Mouse (Mus musculus) embryo, embryonic 11.5 days (tissue): Measurements from ENCODE around the gene 4930407I10Rik.
A peak's percentile ranks its signal among the peaks of the same experiment; 100 is the strongest.

Experiments
- DNase-seq: peaks from one replicate; pipeline ENCODE4 v3.0.0-alpha.2; 2012; ENCODE audit warnings: low read depth, low spot score

Gene 4930407I10Rik

GRCm38 (mm10) chr15:82052544-82052943, 6.4 kb upstream of the 4930407I10Rik start:
- no peak for DNase-seq

GRCm38 (mm10) chr15:82063909-82064308, 5.0 kb downstream of the 4930407I10Rik start:
- no peak for DNase-seq

DNA sequence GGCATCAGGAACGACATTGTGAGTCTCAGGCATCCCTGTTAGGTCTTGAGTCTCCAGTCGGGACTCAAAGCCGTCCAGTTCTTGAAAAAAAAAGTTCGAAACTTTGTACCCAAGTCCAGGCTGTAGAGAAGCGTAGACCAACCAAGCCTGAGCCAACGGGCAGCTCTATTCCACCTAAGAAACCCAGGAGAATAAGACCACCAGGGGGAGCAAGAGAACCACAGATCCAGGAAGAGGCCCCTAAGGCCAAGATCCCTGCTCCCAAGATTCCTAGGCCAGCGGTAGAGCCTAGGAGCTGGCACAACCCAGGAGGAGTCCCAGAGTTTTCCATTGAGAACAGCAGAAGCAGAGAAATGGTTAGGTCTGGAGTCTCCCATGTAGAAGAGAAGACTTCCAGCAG, 6.6 kb downstream of the 4930407I10Rik start:
- DNase-seq: peak; percentile 78

DNA sequence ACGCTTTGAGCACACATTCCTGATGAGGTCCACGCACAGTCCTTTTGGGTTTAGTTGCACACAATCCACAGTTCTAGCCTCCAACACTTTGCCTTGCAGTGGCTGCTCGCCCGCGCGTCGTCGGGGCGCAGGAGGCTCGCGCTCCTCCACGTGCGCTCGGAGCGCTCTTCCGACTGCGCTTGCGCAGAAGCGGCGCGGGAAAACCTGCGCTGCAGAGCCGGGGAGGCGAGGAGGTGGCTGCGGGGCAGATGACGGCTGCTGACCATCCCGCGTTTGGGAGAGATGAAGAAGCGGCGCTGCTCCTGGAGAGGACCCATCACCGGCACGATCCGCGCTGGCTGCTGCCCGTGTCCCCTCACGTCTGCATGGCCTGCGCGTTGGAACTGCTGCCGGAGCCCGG, 10.9 kb downstream of the 4930407I10Rik start, which contains the start of gene Mei1:
Gene Mei1, plus strand, starts transcription at position 99 of the 400 bp plus-strand sequence.
- no peak for DNase-seq

- no peak for DNase-seq
Observed at GRCm38 (mm10) chr15:82071816-82072469, 13.0 kb downstream of the 4930407I10Rik start.

GRCm38 (mm10) chr15:82073490-82073889, 14.5 kb downstream of the 4930407I10Rik start:
- no peak for DNase-seq

DNA sequence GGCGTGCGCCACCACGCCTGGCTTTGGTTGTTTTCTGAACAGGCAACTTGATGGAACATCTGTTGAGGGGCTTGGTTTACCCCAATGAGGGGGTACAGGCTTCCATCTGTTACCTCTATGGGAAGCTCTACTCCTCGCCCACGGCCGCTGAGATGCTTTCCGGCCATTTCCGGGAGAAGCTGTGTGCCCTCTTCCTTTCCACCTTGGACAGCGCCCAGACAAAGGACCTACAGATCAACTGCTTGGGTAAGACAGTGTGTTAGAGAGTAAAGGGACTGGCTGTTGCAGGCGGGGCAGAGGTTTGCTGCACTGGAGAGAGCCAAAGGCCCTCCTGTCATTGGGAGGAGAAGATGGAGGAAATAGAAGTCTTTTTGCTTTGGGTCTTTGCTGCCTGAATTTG, 20.9 kb downstream of the 4930407I10Rik start:
- no peak for DNase-seq

DNA sequence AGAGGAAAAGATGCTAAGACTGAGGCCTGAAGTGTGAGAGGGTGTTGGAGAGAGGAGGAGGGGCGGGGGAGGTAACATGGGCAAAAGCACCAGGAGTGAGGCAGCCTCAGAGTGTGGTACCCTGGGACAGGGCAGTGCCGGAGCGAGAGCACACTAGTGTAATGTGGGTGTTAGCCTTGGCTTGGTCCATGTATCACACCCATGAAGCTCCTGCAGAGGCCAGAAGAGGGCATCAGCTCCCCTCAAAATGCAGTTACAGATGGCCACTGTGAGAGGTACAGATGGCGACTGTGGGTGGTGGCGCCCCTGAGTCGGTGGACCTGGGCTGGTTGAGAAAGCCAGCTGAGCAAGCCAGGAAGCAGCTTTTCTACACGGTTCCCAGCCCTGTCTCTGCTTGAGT, 22.2 kb downstream of the 4930407I10Rik start:
- no peak for DNase-seq

GRCm38 (mm10) chr15:82085606-82086005, 26.7 kb downstream of the 4930407I10Rik start:
- no peak for DNase-seq

GRCm38 (mm10) chr15:82086131-82086530, 27.2 kb downstream of the 4930407I10Rik start:
- no peak for DNase-seq

DNA sequence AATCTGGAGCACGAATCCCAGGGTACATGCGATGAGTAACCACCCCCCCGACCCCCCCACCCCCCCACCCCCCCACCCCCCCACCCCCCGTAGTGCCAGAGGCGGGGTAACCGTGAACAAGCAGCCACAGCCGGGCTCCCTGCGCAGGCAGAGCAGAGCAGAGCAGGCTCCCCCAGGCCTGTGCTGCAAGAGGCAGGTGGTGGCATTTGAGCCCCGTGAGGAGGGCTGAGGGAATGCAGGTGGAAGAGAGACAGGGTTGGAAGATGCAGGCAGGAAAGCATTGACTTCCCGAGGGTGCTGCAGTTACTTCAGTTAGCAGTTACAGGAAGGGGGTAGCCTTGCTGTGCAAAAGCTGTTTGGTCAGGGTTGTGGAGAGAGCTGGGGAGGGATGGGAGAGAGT, 28.3 kb downstream of the 4930407I10Rik start:
- DNase-seq: no peak

DNA sequence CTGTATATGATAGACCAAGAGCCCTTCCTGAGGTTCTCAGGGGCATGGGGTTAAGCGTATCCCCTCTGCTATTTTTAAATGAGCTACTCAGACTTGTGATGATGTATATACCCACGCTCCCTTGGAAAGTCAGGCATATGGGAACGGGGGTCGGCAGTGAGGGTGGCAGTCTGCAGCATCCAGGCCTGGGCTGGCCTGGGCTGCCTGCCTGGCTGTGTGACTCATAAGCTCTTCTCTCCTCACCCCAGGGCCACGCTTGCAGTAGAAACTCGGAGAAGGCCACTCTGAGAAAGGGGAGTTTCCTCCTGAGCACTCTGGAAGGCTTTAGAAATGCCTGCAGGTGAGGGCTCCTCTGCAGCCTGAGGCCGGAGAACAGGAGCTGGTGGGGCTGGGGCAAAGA, 32.1 kb downstream of the 4930407I10Rik start:
- DNase-seq: no peak

DNA sequence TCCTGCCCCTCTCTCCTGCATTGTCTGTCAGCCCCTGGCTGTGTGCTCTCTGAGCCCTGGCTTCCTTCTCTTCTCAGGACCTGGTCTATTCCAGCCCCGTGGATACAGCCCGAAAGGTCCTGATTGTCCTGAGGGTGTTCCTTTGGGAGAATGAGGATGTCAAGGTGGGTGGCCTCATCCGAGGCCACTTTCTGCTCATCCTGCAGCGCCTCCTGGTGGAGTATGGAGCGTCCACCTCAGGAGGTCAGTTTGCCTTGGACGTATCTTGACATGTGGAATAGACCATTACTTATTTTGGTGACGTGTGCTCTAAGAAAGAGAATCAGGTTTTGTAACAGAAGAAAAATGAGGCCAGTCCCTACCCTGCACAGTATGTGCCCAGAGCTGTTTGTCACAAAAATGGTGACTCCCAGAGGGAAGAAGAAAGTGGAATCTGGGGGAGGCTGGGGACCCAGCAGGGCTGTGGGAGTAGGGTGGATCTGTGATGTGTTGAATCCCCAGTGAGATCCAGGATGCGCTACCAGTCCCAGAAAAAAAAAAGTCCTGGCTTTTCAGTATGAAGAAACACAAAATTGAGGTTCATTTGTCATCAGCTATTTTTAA, 48.1 kb downstream of the 4930407I10Rik start:
- peak; percentile 20 for DNase-seq
